Mouse (Mus musculus) ES-E14 (cell line): ENCODE measurements around the gene Traf3ip2.

Experiments
- CHD2 ChIP-seq: IDR thresholded peaks from 2 replicates; pipeline ENCODE4 v1.6.1; 2014; ENCODE audit warnings: mild to moderate bottlenecking, low read depth, low read length, inconsistent platforms
- HCFC1 ChIP-seq: IDR thresholded peaks from 2 replicates; pipeline ENCODE4 v1.6.1; 2012; ENCODE audit warnings: low read length, inconsistent platforms, borderline replicate concordance; ENCODE audit not compliant: insufficient read depth
- ZC3H11A ChIP-seq: IDR thresholded peaks from 2 replicates; pipeline ENCODE4 v1.6.1; 2012; ENCODE audit warnings: low read depth, mild to moderate bottlenecking, inconsistent platforms, low read length, borderline replicate concordance
- ZNF384 ChIP-seq: IDR thresholded peaks from 2 replicates; pipeline ENCODE4 v1.6.1; 2012; ENCODE audit warnings: low read depth, low read length, inconsistent platforms

DNA sequence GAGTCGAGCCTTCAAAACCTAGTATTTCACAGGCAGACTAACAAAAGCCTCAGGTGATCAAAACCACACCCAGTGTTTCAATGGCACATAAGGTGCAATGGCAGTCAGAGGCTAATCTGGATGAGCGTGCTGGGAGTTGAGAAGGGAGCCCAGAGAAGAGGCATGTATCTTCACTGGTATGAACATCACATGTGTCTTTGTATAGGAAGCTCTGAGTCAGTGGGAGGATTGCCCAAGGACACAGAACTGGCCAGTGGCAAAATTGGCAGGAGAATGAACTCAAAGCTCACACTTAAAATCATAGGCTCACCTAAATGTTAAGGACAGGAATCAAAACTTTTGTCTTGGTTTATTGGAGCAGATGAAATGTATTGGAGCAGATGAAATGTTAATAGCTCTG is 70.7 kb downstream of the Traf3ip2 start:
- TF ChIP-seq ZC3H11A, result no peak
- no peak for TF ChIP-seq ZNF384
- TF ChIP-seq CHD2, result no peak
- TF ChIP-seq HCFC1, result no peak
